Mouse (Mus musculus): ENCODE results near the gene Poc5. TPM values are rescaled to one million over a fixed set of nuclear protein-coding genes. Genes with fewer than 3 reads are reported as not detected.

Poc5 gene
- total and polyA plus RNA-seq, 3 experiments = 17.2 to 31.0 (median 21.6) TPM

GRCm38 (mm10) chr13:96454288-96454687 lies 66.2 kb downstream of the Poc5 start:
- no peaks in the 10 kb centered on the region for H3K4me1 ChIP-seq (ENCODE audit: control insufficient read depth in 1 of 2, insufficient read depth in 2 of 2)
- H3K9ac ChIP-seq (ENCODE audit: insufficient read depth, low read depth) = no peak overlapping the region
- no peak for DNase-seq (ENCODE audit: extremely low read depth)
- no peak for TF ChIP-seq ZNF384 (IDR thresholded peaks at IDR 0.05; ENCODE audit: low read depth, low read length)
- TF ChIP-seq ZKSCAN1 (IDR thresholded peaks at IDR 0.05; ENCODE audit: borderline replicate concordance, low read depth, low read length) = no peak
- no peak for TF ChIP-seq NRF1 (IDR thresholded peaks at IDR 0.05; ENCODE audit: low read depth, low read length)
- TF ChIP-seq MAX (IDR thresholded peaks at IDR 0.05; ENCODE audit: low read length) = no peak
- TF ChIP-seq SMC3 (IDR thresholded peaks at IDR 0.05; ENCODE audit: low read depth, low read length) = no peak
- TF ChIP-seq EP300 (IDR thresholded peaks at IDR 0.05; ENCODE audit: low read length) = no peak
- TF ChIP-seq ZC3H11A (IDR thresholded peaks at IDR 0.05; ENCODE audit: low read depth, low read length) = no peak
- TF ChIP-seq IRF4 (IDR thresholded peaks at IDR 0.05; ENCODE audit: low read depth, low read length) = no peak
- TF ChIP-seq POLR2AphosphoS2 (IDR thresholded peaks at IDR 0.05; ENCODE audit: low read depth, low read length) = no peak
- no peak for TF ChIP-seq BHLHE40 (IDR thresholded peaks at IDR 0.05; ENCODE audit: low read depth, low read length)
- no peak for TF ChIP-seq E2F4 (IDR thresholded peaks at IDR 0.05; ENCODE audit: insufficient replicate concordance, low read depth, low read length)
- no peak for TF ChIP-seq RCOR1 (conservative IDR thresholded peaks at IDR 0.05; ENCODE audit: low read depth, low read length)
- no peak for TF ChIP-seq GABPA (IDR thresholded peaks at IDR 0.05; ENCODE audit: insufficient replicate concordance, low read depth, low read length)
- TF ChIP-seq JUN (IDR thresholded peaks at IDR 0.05; ENCODE audit: insufficient read depth, low read depth, low read length) = no peak
- no peak for TF ChIP-seq MXI1 (IDR thresholded peaks at IDR 0.05; ENCODE audit: low read depth, low read length)
- in situ Hi-C loops (cut with MboI; ENCODE audit: low pct_ligation_motif_present, low pct_unique_long_range_greater_than_20kb, low sequenced_read_pairs) (no loop called here), dilution Hi-C loops (cut with MboI; ENCODE audit: extremely low pct_ligation_motif_present, extremely low pct_unique_long_range_greater_than_20kb, low sequenced_read_pairs) (no loop called here)
- H3K27ac ChIP-seq (ENCODE audit: insufficient read depth, low read depth) = no peak overlapping the region
- H3K27me3 ChIP-seq (replicated peaks) = no peaks in the 10 kb centered on the region
- no peaks in the 10 kb centered on the region for H3K9me3 ChIP-seq (replicated peaks; ENCODE audit: low read length)
- H3K4me3 ChIP-seq (replicated peaks in 1 of 3; ENCODE audit: low read depth in 2 of 3, low read length in 2 of 3, poor library complexity in 1 of 3) = no peak overlapping the region
- no peak overlapping the region for H3K4me2 ChIP-seq (ENCODE audit: insufficient read depth, low read depth, poor library complexity, severe bottlenecking)
- no peaks in the 10 kb centered on the region for H3K36me3 ChIP-seq (replicated peaks in 1 of 2; ENCODE audit: control insufficient read depth in 1 of 2, insufficient read depth in 1 of 2, low read length in 1 of 2)
- no peaks in the 10 kb centered on the region for H3K79me2 ChIP-seq (replicated peaks; ENCODE audit: control insufficient read depth, extremely low read depth, insufficient read depth, poor library complexity, severe bottlenecking)

GRCm38 (mm10) chr13:96457566-96457965 lies 69.5 kb downstream of the Poc5 start:
- DNase-seq (ENCODE audit: extremely low read depth) = no peak
- in situ Hi-C loops (cut with MboI; ENCODE audit: low pct_ligation_motif_present, low pct_unique_long_range_greater_than_20kb, low sequenced_read_pairs) (no loop called here), dilution Hi-C loops (cut with MboI; ENCODE audit: extremely low pct_ligation_motif_present, extremely low pct_unique_long_range_greater_than_20kb, low sequenced_read_pairs) (no loop called here)
- H3K27ac ChIP-seq (ENCODE audit: insufficient read depth, low read depth) = no peak overlapping the region
- H3K27me3 ChIP-seq (replicated peaks) = no peaks in the 10 kb centered on the region
- no peak overlapping the region for H3K4me3 ChIP-seq (replicated peaks in 1 of 3; ENCODE audit: low read depth in 2 of 3, low read length in 2 of 3, poor library complexity in 1 of 3)
- H3K4me1 ChIP-seq (ENCODE audit: control insufficient read depth in 1 of 2, insufficient read depth in 2 of 2) = no peaks in the 10 kb centered on the region
- no peak overlapping the region for H3K9ac ChIP-seq (ENCODE audit: insufficient read depth, low read depth)
- TF ChIP-seq MAFK (IDR thresholded peaks at IDR 0.05; ENCODE audit: insufficient replicate concordance, low read length) (no peak), ELF1 (IDR thresholded peaks at IDR 0.05; ENCODE audit: low read depth, low read length) (no peak), MAZ (IDR thresholded peaks at IDR 0.05; ENCODE audit: low read depth, low read length) (no peak), USF1 (IDR thresholded peaks at IDR 0.05; ENCODE audit: low read depth, low read length) (no peak), SIN3A (IDR thresholded peaks at IDR 0.05; ENCODE audit: low read length) (no peak)
- no peaks in the 10 kb centered on the region for H3K9me3 ChIP-seq (replicated peaks; ENCODE audit: low read length)
- H3K4me2 ChIP-seq (ENCODE audit: insufficient read depth, low read depth, poor library complexity, severe bottlenecking) = no peak overlapping the region
- no peaks in the 10 kb centered on the region for H3K36me3 ChIP-seq (replicated peaks in 1 of 2; ENCODE audit: control insufficient read depth in 1 of 2, insufficient read depth in 1 of 2, low read length in 1 of 2)
- H3K79me2 ChIP-seq (replicated peaks; ENCODE audit: control insufficient read depth, extremely low read depth, insufficient read depth, poor library complexity, severe bottlenecking) = no peaks in the 10 kb centered on the region
